Mouse (Mus musculus) spleen, adult 2 months (tissue): ENCODE results near the gene Krt8. TPM values are rescaled to one million over a fixed set of nuclear protein-coding genes. Genes with fewer than 3 reads are reported as not detected.

Source experiments
- DNase-seq, 2 experiments: peaks; one replicate each; pipeline versions ENCODE4 v3.0.0 to v3.0.0-alpha.2; 2012 to 2021; ENCODE audit warnings: low spot score in 2 of 2, low read depth in 1 of 2
- H3K27ac ChIP-seq: fragments of 200-500 bp; 2 replicates; pipeline ENCODE4 v1.5.1; 2012; ENCODE audit warnings: low read length, inconsistent platforms; ENCODE audit not compliant: insufficient read depth
- H3K27me3 ChIP-seq: fragments of 200-500 bp; 2 replicates; pipeline ENCODE4 v1.6.1; 2012; ENCODE audit warnings: mild to moderate bottlenecking, moderate library complexity, low read length, inconsistent platforms; ENCODE audit not compliant: control insufficient read depth, insufficient read depth
- H3K36me3 ChIP-seq: fragments of 200-500 bp; 2 replicates; pipeline ENCODE4 v1.6.1; 2012; ENCODE audit warnings: mild to moderate bottlenecking, low read length, inconsistent platforms; ENCODE audit not compliant: control insufficient read depth, insufficient read depth
- H3K4me1 ChIP-seq: fragments of 200-500 bp; 2 replicates; pipeline ENCODE4 v1.6.1; 2011; ENCODE audit warnings: inconsistent platforms; ENCODE audit not compliant: control insufficient read depth, insufficient read depth, insufficient read length
- H3K4me3 ChIP-seq: fragments of 200-500 bp; 2 replicates; pipeline ENCODE4 v1.5.1; 2011; ENCODE audit warnings: mild to moderate bottlenecking, inconsistent platforms; ENCODE audit not compliant: insufficient read depth, insufficient read length; ENCODE audit errors: extremely low read depth
- CTCF ChIP-seq: fragments of 200-500 bp; IDR thresholded peaks from 2 replicates; pipeline ENCODE4 v1.5.1; 2011; ENCODE audit warnings: mild to moderate bottlenecking, inconsistent platforms; ENCODE audit not compliant: insufficient read depth, insufficient read length, insufficient replicate concordance; ENCODE audit errors: extremely low read depth
- POLR2A ChIP-seq: fragments of 200-500 bp; IDR thresholded peaks from 2 replicates; pipeline ENCODE4 v1.6.1; 2011; ENCODE audit warnings: low read depth, low read length, inconsistent platforms
- WGBS: fragments of 180-500 bp; shearing (Covaris S2); methylation state at CpG from one replicate; pipeline ENCODE4 v1.1.7; 2018; 5-methylcytosine and 5-hydroxymethylcytosine counted together
- polyA plus RNA-seq: library from polyadenylated mRNA; depleted of rRNA; stranded (reverse); fragments of >200 nt; gene quantifications from 2 replicates; pipeline ENCODE4 v1.2.3, GENCODE M21; 2012; rRNA removed

The Krt8 gene
- polyA plus RNA-seq = 2.2 and 3.0 TPM in 2 replicates

DNA sequence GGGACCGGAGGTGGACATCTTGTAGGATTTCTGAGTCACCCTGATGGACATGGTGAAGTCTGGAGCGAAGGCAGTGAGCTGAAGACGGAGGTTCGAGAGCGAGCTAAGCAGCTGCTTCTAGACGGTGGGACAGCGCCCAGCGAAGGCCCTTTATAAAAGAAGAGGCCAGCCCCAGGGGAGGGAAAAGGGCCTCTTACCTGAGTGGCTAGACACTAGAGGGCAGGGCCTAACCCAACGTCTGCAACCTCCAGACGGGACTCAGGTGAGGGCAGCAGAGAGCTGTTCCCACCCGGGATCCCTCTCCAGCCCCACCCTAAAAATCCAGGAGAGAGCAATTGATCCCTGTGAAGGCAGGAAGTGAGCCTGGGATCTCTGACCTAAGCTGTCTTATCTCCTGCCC, at the start of gene Krt8:
Gene Krt8 (minus strand): TSS at position 294 of the 400 bp plus-strand sequence.
- Histone ChIP-seq H3K27me3 (0 out of 2 replicates have a peak, but pooled peaks cover 3% of the 10 kb centered on the region), H3K4me1 (no peaks in the 10 kb centered on the region; the same call in 1 of the 2 replicates), H3K36me3 (no peaks in the 10 kb centered on the region), H3K27ac (no peak within 1 kb of the TSS), H3K4me3 (no peak within 1 kb of the TSS)
- DNase-seq = no peak
- no peak for TF ChIP-seq CTCF
- TF ChIP-seq POLR2A = no peak
- 77% methylated on average over 11 of the region's 11 CpGs for WGBS

DNA sequence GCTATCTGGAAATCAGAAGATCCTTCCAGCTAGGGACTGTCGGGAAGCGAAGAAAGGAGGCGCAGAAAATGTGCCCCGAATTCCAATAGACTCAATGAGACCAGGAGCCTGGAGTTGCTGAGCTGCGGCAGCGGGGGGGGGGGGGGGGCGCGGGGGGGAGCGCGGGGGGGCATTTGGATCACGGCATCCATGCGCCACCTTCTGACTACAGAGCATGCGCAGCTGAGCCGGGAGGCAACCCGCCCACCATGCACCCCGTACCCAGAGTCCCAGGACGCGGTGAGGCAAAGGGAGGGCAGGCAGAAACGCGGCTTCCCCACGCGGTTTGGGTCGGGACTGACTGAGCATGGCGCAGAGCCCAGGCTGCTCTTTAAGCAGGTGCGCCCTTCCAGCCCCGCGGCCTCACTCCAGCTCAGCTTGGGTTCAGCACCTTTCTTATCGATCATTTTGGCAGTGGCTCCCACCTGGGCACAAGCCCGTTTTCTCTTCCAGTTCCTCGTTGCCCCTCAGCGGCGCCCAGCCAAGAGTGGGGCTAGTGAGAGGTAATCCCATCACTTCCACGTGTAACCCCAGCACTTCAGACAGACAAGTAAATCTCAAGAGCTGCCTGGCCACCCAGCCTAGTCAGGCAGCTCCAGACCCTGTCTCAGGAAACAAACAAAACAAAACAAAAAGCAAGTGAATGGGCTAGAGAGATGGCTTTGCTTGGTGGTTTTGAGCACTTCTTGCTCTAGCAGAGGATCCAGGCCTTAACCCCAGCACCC, 47.8 kb upstream of the Krt8 start:
- DNase-seq = no peak
- Histone ChIP-seq H3K27me3 (0 out of 2 replicates have a peak, but pooled peaks cover 5% of the 10 kb centered on the region), H3K27ac (no peak overlapping the region), H3K4me3 (no peak overlapping the region), H3K36me3 (no peaks in the 10 kb centered on the region), H3K4me1 (peaks cover 2% of the 10 kb centered on the region; the same call in 1 of the 2 replicates)
- no peak for TF ChIP-seq CTCF
- TF ChIP-seq POLR2A = no peak
- 2% methylated on average over 31 of the region's 33 CpGs for WGBS

DNA sequence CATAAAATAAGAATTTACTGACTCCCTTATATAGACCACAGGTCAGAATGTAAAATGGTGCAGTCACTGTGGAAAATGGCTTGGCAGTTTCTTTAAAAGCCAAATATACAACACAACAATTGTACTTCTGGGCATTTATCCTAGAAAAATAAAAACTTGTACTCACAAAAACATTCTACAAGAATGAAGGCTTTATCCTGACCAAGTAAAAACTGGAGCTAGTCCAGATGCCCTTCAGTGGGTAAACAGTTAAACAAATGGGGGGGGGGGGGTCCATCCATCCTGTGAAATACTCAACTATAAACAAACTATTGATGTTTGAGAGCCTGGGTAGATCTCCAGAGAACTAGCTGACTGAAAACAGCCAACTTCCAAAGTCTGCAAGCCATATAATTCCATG, 45.6 kb upstream of the Krt8 start:
- H3K4me1 ChIP-seq = peaks cover 2% of the 10 kb centered on the region; the same call in 1 of the 2 replicates
- no peak overlapping the region for H3K4me3 ChIP-seq
- TF ChIP-seq CTCF (no peak), POLR2A (no peak)
- H3K27ac ChIP-seq = no peak overlapping the region
- 0 out of 2 replicates have a peak, but pooled peaks cover 5% of the 10 kb centered on the region for H3K27me3 ChIP-seq
- no peaks in the 10 kb centered on the region for H3K36me3 ChIP-seq
- DNase-seq = no peak

DNA sequence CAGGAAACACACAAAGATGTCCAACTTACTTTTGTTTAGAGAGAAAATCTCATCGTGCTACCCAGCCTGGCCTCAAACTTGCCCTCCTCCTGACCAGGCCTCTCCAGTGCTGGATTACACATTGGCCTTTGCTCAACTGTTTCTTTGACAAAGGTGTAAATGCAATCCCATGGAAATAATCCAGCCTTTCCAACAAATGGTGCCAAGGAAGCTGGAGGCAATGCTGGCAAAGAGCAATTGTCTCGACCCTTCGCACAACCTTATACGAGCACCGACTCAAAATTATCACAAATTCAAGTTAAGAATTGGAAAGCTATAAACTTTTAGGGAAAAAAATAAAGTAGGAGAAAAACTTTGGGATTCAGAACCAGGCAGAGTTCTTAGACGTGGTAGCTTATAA, 43.7 kb upstream of the Krt8 start:
- no peak overlapping the region for H3K4me3 ChIP-seq
- WGBS = 91% methylated on average over 6 of the region's 6 CpGs
- H3K4me1 ChIP-seq = peaks cover 2% of the 10 kb centered on the region; the same call in 1 of the 2 replicates
- H3K27ac ChIP-seq = no peak overlapping the region
- no peak for TF ChIP-seq POLR2A
- no peak for TF ChIP-seq CTCF
- 0 out of 2 replicates have a peak, but pooled peaks cover 5% of the 10 kb centered on the region for H3K27me3 ChIP-seq
- H3K36me3 ChIP-seq = no peaks in the 10 kb centered on the region
- no peak for DNase-seq

DNA sequence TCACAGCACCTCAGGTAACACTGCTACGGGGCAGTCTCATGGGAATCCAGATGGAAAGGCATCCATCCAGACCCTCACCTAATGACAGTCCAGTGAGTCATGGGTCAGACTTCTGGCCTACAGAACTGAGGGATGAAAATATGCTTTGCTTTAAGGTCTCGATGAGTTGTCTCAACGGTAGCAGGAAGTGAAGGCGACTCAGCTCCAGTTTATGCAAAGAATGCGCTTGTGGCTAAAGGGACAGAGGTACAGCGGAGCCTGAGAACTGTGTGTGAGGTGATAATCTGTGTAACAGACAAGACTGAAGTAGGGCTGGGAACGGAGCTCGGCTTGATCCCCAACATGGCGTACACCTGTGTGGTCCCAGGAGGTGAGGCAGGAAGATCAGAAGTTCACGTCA, 41.4 kb upstream of the Krt8 start:
- Histone ChIP-seq H3K27ac (no peak overlapping the region), H3K4me1 (no peaks in the 10 kb centered on the region), H3K36me3 (no peaks in the 10 kb centered on the region), H3K4me3 (no peak overlapping the region), H3K27me3 (0 out of 2 replicates have a peak, but pooled peaks cover 1% of the 10 kb centered on the region)
- 81% methylated on average over 10 of the region's 10 CpGs for WGBS
- DNase-seq = no peak
- TF ChIP-seq CTCF (no peak), POLR2A (no peak)

DNA sequence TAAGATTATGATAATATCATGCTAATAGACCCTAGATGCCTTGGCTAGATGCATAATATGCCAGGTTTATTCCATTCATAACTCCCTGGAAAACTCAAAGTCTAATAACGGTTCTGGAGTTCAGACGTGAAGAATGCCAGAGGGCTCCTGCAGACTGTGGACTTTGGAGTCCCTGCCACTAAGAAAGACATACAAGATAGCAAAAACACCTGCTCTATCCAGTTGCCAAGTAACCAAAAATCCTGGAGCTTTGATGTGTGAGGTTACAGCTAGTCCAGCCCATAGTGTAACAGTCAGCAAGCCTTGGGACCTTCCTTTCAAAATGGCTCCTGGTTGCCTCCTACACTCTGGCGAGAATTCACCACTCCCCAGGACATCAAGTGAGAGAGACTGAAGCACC, 40.5 kb upstream of the Krt8 start:
- TF ChIP-seq CTCF (no peak), POLR2A (no peak)
- 0 out of 2 replicates have a peak, but pooled peaks cover 1% of the 10 kb centered on the region for H3K27me3 ChIP-seq
- WGBS = 82% methylated on average over 3 of the region's 3 CpGs
- no peak overlapping the region for H3K4me3 ChIP-seq
- no peak for DNase-seq
- no peaks in the 10 kb centered on the region for H3K36me3 ChIP-seq
- no peaks in the 10 kb centered on the region for H3K4me1 ChIP-seq
- no peak overlapping the region for H3K27ac ChIP-seq

DNA sequence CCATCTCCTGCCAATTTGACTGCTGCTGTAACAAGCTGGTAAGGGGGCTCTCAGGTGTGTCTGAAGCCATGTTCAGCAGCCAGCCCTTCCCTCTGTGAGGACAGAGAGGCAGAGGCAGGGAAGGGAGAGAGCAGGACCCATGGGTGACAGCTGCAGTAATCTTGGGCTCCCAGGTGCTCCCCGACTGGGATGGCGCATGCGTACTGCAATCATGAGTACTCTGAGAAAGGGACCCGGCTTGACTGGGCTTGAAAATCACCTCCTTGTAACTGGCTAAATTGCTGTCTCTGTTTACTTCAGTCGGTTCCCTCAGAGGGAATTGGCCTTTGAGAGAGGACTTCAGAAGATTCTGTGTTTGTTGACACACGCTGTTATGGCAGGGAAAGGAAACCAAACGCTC, 37.7 kb upstream of the Krt8 start:
- no peaks in the 10 kb centered on the region for H3K4me1 ChIP-seq
- DNase-seq = no peak
- H3K4me3 ChIP-seq = no peak overlapping the region
- H3K27me3 ChIP-seq = no peaks in the 10 kb centered on the region
- no peaks in the 10 kb centered on the region for H3K36me3 ChIP-seq
- 41% methylated on average over 7 of the region's 7 CpGs for WGBS
- H3K27ac ChIP-seq = no peak overlapping the region
- no peak for TF ChIP-seq POLR2A
- TF ChIP-seq CTCF = no peak
